Mouse (Mus musculus): ENCODE data around the gene Plcb4.

The Plcb4 gene

DNA sequence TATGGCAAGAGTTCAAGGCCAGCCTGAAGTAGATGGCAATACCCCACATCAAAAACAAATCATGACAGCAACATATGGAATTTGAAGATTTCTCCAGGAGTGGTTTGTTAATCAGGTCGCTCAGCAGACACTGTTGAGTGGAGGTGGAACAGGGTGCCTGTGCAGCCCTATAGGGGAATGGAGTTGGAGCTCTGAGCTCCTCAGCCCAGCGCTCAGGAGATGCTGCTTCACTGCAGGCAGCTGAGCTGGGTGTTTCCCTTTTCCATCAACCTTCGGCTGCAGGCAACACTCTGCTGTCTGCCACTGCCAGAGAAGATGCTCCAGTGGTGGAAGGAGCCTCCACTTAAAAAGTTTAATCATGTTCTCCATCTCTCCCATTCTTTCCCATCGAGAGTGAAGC, 149.5 kb downstream of the Plcb4 start:
- DNase-seq (ENCODE audit: low read depth, low spot score), result no peak

GRCm38 (mm10) chr2:135810841-135811240, 152.0 kb downstream of the Plcb4 start:
- DNase-seq (ENCODE audit: low read depth, low spot score), result no peak

DNA sequence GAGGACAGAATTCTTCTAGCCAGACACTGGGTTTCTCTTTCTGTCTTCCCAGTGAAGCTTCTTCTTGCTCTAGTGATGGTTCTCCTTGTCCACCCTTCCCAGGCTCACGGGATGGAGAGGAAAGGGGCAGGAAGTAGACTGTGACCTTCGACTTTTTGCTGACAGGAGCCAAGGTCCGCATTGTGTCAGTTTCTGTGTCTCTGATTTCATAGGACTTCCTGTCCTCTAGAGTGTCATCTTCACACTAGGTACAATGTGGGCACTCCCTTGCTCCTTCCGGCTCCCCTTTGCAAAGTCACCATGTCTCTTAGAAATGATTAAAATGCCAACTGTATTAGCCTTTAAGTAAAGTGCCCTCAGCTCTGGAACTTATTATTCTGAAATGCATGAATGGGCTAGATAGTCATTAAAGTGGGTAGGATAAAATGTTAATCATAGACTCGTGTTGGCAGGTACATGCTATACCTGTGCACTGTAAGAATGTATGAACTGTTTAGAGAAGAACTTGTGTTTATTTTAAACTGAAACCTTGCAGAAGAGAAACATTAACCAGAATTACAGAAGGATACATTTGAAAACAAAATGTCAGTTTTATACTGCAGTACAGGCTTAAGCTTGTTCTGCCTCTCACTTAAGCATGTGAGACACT, 152.8 kb downstream of the Plcb4 start:
- no peak for DNase-seq (ENCODE audit: low read depth, low spot score)

GRCm38 (mm10) chr2:135812701-135813246, 154.0 kb downstream of the Plcb4 start:
- no peak for DNase-seq (ENCODE audit: low read depth, low spot score)

DNA sequence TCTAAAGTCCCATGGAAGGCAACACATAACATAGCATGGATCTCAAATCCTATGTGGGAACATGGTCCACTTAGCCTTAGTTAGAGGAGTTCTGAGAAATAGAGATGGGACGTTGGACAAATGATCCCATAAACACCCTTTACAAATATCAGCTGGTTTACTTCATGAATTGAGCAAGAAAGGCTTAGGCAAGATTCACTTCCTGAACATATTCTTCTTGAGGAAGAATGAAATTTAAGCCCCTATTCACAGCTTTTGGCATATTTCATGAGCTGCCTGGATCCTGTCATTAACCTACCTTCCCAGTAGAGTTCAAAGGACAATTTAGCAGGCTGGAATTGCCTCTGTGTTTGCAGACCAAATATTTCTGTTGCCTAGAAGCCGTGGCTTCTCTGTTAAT, 161.9 kb downstream of the Plcb4 start:
- no peak for DNase-seq (ENCODE audit: low read depth, low spot score)

DNA sequence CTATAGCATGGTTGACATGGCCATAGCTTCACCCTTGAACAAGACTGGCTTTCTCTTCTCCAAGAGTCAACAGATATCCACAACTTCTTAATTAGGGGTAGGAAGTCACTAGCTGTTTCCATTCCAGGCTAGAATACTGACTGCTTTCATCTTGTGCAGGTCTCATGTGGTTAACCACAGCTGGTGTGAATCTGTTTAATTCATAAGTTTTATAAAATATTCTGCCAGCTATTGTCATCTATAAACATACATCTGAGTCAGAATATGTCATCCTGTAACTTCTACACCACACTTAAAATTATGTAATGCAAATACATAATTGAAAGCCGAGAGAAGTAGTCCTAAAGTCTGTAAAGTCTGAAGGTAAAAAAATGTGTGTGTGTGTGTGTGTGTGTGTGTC, 164.9 kb downstream of the Plcb4 start:
- peak; percentile 31 for DNase-seq (ENCODE audit: low read depth, low spot score)

GRCm38 (mm10) chr2:135824757-135825156, 165.9 kb downstream of the Plcb4 start:
- DNase-seq (ENCODE audit: low read depth, low spot score), result no peak

- DNase-seq (ENCODE audit: low read depth, low spot score), result no peak
Observed at GRCm38 (mm10) chr2:135825645-135826044, 166.8 kb downstream of the Plcb4 start.

GRCm38 (mm10) chr2:135826616-135827360, 168.0 kb downstream of the Plcb4 start:
- DNase-seq (ENCODE audit: low read depth, low spot score), result no peak

GRCm38 (mm10) chr2:135828446-135828845, 169.6 kb downstream of the Plcb4 start:
- no peak for DNase-seq (ENCODE audit: low read depth, low spot score)

GRCm38 (mm10) chr2:135833743-135834142, 174.9 kb downstream of the Plcb4 start:
- DNase-seq (ENCODE audit: low read depth, low spot score), result no peak

- DNase-seq (ENCODE audit: low read depth, low spot score), result no peak
Observed at GRCm38 (mm10) chr2:135834435-135834834, 175.6 kb downstream of the Plcb4 start.

- DNase-seq (ENCODE audit: low read depth, low spot score), result no peak
Observed at GRCm38 (mm10) chr2:135835911-135836310, 177.1 kb downstream of the Plcb4 start.

- DNase-seq (ENCODE audit: low read depth, low spot score), result no peak
Observed at GRCm38 (mm10) chr2:135836426-135836825, 177.6 kb downstream of the Plcb4 start.

- DNase-seq (ENCODE audit: low read depth, low spot score), result no peak
Observed at GRCm38 (mm10) chr2:135837730-135838129, 178.9 kb downstream of the Plcb4 start.

DNA sequence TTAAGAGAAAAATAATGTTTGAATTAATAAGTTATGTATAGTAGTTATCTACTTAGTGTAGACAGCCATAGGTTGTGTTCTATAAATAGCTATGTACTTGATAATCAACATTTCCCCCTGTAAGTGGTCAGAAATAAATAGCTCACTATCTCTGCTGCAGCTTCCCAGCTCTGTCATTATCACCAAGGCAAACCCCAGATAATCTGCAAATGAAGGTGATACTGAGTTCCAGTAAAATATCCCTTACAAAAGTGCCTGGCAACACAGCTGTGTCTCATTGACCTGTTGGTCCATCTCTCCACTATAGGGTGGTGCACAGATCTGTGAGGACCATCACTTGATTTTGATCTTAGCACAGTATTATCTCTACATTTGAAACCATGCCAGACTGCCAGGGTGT, 179.3 kb downstream of the Plcb4 start:
- no peak for DNase-seq (ENCODE audit: low read depth, low spot score)

DNA sequence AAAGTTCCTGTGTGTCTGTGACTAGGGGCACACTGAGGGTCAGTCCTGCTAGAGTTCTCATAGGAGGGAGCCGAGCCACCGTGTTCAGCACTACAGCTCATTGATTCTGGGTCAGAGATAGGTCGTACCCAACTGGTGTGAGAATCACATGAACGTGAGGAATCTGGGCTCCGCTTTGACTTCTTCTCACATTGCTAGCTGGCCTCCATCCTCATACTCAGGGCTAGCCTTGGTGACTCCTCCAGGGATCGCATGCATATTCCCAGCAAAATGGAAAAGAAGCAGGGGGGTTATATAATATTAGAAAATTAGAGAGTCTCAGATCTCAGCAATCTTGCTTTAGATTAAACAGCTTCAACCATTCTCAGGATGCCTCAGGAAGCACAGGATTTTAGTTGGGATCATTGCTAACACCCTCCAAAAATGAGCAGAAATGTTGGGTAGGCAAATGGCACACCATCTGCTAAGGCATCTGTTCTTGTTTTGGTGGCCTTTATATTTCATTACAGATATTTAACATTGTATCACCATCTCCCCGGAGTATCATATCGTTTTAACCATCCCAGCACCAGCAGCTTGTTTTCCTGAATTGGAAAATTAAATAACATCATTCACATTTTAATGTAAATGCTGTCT, 180.0 kb downstream of the Plcb4 start:
- DNase-seq (ENCODE audit: low read depth, low spot score), result no peak

- no peak for DNase-seq (ENCODE audit: low read depth, low spot score)
Observed at GRCm38 (mm10) chr2:135843721-135844120, 184.9 kb downstream of the Plcb4 start.

- DNase-seq (ENCODE audit: low read depth, low spot score), result no peak
Observed at GRCm38 (mm10) chr2:135846903-135847302, 188.1 kb downstream of the Plcb4 start.

DNA sequence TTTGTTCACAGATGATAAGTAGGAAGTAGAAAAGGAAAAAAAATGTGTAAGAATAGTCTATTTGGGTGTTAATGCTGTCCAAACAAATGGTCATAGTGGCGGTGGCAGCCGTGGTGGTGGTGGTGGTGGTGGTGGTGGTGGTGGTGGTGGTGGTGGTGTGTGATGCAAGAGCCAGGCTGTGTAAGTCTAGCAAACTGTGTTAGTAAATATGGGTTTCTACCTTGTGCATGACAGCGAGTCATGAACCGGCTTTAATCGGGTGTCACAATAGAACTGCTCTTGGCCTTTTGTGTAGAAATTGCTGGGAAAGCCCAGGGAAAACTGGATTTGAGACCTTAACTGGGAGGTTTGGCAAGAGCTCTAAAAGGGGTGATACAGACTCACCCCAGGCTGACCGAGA, 188.9 kb downstream of the Plcb4 start:
- no peak for DNase-seq (ENCODE audit: low read depth, low spot score)

DNA sequence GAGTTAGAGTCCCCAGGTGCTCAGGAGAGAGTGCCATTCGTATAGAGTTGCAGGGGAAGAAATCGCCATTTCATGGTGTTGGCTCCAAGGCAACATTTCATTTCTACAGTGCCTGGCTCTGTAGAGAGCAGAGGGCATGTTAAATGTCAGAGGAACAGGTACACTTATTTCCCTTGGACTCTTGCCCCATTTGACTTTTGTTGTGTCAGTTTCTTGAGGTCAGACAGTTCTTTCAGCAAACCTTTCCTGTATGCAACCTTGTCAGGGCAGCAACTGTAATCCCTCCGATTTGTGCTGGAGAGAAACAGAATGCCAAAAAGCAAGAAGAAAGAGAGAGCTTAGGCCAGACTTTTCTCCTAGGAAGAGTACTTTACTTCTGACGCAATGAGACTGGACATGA, 189.4 kb downstream of the Plcb4 start:
- DNase-seq (ENCODE audit: low read depth, low spot score), result no peak

GRCm38 (mm10) chr2:135851964-135852363, 193.2 kb downstream of the Plcb4 start:
- DNase-seq (ENCODE audit: low read depth, low spot score), result no peak

DNA sequence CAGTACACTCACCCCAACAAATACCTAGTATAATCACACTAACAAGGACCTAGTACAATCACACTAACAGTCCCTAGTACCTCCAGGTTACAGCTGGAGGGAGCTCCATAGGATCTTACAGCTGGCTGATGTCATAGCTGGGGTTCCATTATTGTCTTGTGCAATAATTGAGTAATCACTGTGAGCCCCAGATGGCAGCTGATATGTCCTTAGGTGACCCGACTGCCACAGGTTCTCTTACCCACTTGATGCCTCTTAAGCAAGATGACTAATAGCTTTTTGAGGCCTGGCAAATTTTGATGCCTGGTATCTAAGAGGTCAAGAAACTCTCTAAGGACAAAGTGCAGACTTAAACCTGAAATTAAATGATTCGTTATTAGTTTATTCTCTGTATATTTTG, 194.3 kb downstream of the Plcb4 start:
- no peak for DNase-seq (ENCODE audit: low read depth, low spot score)

Data from CD4-positive helper T cell, adult 2 months (primary cell).